Mouse (Mus musculus) liver, embryonic 14.5 days (tissue): ENCODE data around the gene Klf11.

Source experiments
- CTCF ChIP-seq: IDR thresholded peaks from 2 replicates; pipeline ENCODE4 v1.5.1; 2016; ENCODE audit warnings: antibody characterized with exemption, low read depth, control low read depth
- EP300 ChIP-seq: IDR thresholded peaks from 2 replicates; pipeline ENCODE4 v1.6.1; 2016; ENCODE audit warnings: antibody characterized with exemption, low read depth

DNA sequence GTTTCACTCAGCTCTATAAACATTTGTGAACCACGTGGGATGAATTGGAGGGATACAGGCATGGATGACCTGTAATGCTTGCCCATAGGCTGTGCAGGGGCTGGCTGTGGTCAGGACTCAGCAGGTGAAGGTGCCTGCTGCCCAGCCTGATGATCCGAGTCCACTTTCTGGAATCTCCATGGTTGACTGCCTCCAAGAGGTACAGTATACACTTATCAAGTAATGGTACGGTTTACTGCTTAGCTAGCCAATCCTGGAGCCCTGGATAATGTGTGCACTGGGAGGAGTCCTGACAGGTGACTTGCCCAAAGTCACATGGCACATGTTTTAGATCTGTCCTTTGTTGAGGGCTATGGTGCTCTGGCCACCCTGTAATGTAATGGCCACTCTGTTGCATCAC, 39.3 kb downstream of the Klf11 start:
- TF ChIP-seq CTCF (no peak), EP300 (no peak)
